Mouse (Mus musculus): ENCODE results near the gene Klhl25. TPM values are rescaled to one million over a fixed set of nuclear protein-coding genes. Genes with fewer than 3 reads are reported as not detected.
"Not testable (repeated sequence)": the region's sequence is repeated elsewhere in the genome, so short reads cannot be mapped to it uniquely, and the experiment has no call there.

Klhl25 gene
- total RNA-seq, 2 experiments from 2014 or later, result 15.6 to 18.9 TPM

DNA sequence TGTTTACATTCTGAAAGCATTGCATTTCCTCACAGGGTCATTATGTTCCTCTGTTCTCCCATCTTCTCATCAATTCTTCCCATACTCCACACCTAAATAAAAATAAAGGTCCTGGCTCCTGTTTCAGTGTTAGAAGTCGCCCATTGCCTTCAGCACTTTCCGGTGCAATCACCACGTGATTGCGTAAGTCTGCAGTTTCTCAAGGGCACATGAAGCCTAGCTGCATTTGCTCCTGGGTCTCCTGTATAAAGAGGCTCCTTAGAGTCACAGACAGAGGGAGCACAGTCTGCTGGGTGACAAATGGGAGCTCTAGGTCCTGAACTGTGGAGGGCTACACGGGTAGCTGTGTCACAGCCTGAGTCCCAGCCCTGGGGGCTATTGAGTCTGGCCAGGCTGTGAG is 24.1 kb downstream of the Klhl25 start:
- DNase-seq (ENCODE audit: low spot score in 2 of 2), result no peak

DNA sequence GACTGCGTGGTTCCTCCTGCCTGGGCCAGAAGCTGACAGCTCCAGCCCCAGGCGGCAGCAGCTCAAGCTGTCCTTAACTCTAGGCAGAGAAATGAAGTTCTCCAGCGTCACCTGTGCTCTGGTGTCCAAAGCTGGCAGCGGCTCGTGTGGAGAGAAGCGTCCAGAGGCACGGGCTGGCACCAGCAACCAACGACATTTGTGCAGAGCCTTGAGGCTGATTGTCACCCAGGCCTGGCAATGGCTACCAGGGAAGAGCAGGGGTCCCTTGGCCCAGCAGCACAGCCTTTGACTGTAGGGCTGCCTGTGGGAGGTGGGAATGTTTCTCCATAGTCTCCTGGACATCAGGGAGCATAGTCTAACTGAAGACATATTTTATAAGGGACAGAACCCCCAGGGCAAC is 24.6 kb downstream of the Klhl25 start:
- peak in 1 of 2 experiments; percentile 18 for DNase-seq (ENCODE audit: low spot score in 2 of 2)

DNA sequence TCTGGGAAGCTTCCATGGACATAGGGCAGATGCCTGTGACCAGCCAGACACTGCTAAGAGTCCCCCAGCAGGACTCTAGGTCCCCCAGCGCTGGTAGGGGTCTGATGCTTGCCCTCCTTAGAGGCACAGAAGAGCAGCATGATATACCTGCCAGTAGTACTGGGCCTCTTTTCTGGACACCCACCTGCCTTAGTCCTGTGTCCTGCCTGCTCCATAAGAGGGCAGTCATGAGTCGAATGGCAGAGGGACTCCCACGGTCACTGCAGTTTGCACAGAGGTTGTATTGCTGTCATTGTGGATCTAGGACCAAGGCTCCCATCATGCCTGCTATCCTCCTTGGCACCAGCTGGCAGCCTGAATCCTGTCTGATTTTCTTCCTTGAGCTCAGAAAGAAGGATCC is 25.1 kb downstream of the Klhl25 start:
- DNase-seq (ENCODE audit: low spot score in 2 of 2), result no peak

DNA sequence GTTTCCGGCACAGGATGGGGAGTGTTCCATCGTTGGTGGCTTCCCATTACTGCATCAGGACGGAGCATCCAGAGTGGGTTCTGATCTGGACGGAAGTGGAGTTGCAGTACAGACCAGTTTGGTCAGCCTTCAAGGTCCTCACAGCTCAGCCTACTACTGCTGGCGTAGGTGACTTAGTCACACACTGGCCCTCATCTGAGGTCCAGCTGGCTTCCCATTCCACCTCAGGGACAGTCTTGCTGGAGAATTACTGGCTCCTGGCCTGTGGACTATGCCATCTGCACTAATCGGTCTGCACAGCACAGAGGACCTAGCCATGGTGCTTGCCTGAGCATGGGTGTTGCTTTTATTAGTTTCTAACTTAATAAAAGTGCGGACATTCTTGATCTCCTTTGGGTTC is 25.6 kb downstream of the Klhl25 start:
- DNase-seq (ENCODE audit: low spot score in 2 of 2), result no peak

DNA sequence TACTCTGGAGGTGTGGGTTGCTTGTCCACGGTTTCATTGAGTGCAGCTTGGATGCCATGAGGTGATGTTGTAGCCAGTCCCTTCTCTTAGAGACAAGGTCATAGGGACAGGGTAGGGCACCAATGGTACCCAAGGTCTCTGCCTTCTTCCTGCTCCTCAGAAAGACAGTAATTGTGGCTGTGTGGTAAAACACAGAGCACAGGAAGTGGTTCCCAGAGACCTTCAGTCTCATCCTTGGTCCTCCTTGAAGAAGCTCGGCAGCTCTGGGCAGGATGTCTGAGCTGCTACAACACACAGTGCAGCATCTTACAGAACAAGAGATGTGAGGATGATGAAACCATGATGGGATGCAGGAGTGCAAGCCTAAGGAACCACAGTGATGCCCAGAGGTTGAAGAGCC is 31.3 kb downstream of the Klhl25 start:
- DNase-seq (ENCODE audit: low spot score in 2 of 2), result not testable (repeated sequence)

DNA sequence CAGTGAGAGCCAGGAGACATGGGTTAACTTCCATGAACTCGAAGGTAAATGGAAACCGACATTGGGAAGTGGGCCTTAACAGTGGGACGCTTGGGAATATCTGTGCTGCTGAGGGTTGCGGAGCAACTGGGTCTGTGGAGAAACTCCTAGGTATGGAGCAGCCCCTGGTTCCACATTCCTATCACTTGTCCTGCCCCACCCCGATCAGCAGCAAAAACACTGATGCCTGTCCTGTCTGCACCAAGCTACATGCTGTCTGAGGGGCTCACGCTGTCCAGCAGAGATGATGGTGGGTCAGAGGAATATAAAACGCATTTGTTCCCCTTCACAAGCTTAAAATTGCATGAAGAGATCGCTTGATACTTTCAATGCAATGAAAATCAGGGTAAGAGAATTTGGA is 32.1 kb downstream of the Klhl25 start:
- no peak for DNase-seq (ENCODE audit: low spot score in 2 of 2)

DNA sequence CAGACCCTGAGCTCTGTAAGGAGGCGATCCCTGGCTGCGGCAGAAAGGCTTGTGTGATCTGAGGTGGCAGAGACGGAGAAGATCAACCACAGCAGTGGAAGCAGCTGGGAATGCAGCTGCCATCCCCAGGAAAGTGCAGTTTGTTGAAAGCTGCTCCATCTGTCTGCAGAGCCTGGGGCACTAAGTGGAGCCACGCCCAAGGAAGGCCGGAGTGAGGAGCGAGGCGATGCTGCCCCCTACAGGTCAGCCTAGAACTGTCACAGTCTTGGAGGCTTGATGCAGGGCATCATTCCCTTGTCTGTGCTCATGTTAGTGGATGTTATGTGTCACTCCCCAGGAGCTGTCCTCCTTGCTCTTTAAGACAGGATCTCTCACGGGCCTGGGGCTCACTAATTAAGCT is 32.5 kb downstream of the Klhl25 start:
- DNase-seq (ENCODE audit: low spot score in 2 of 2), result peak; percentile 91 to 92

DNA sequence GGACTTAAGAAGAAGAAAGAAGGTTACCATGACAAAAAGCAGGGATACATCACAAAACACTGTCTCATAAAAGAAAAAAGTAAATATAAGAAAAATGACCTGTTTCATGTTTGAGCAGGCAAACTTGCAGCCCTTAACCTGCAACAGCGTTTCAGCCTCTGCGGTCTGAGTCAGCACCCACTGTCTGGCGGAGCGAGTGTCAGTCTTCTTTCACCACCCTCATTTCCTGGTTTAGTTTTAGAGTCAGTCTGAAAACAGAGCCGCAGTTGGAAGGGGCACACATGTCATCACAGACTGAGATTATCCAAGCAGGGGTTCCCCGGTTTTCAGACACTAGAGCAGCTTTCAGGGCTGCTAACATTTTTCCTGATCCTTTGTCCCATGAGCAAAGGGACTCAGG is 33.3 kb downstream of the Klhl25 start:
- no peak for DNase-seq (ENCODE audit: low spot score in 2 of 2)

DNA sequence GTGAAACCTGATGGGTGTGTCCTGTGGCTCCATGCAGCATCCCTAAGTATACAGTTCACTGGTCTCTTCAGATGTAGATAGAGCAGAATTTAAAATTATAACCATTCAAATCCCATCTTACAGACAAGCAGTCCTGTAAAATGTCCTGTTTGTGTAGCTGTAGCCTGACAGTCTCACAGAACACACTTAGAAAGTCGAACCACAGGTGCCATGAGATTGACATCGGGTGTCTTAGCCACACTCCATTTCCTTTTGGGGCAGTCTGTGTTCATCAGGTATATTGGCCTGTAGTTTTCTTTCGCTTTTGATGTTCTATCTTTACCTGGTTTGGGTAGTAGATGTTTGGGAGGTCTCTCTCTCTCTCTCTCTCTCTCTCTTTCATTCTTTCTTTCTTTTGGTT is 33.7 kb downstream of the Klhl25 start:
- no peak for DNase-seq (ENCODE audit: low spot score in 2 of 2)

DNA sequence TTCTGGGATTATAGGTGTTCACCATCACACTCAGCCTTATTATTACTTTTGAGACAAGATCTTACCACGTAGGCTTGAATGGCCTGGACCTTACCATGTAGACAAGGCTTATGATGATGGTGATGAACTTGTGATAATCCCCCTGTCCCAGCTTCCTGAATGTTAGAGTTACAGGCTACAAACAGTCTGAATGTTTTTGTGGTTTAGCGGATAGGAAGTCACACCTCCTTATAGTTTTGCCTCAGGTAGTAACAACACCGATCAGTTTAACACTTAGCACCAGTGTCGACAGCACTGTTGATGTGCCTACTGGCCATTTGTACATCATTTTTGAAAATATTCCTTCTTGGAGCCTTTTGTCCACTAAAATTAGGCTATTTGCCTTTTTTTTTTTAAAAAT is 43.4 kb downstream of the Klhl25 start:
- DNase-seq (ENCODE audit: low spot score in 2 of 2), result no peak

DNA sequence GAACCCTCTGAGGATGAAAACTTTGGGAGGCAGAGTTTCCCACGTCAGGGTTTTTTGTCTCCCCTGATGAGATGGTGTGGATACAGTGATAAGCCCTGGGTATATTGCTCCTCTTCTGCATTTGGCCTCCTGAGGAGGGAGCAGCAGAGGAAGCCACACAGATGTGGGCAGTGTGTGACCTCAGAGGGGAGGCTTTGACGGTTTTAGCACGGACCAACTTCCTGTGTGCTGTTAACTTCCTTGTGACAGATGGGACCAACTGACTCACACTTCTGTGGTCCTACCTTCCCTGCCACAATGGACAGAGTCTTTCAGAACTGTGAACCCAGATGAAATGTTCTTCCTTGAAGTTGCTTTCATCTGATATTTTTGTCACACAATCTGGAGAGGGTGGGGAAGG is 44.6 kb downstream of the Klhl25 start:
- no peak for DNase-seq (ENCODE audit: low spot score in 2 of 2)

DNA sequence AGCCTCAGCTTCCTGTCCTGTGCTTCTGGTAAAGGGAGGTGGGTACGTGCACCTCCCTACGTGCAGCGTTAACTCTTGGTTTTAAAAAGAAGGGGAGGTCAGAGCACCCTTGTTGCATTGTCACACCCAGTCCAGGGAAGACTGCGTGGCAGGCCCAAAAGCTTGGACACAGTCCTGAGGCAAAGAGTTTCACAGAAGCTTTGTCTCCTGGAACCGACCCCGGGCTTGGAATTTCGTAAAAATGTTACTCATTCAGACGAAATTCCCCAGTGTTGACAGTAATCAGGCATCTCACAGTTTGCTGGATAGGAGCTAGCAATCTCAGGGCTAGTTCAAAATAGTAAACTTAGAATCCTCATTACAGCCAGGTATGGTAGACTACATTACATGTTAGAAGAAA is 45.6 kb downstream of the Klhl25 start:
- no peak for DNase-seq (ENCODE audit: low spot score in 2 of 2)

DNA sequence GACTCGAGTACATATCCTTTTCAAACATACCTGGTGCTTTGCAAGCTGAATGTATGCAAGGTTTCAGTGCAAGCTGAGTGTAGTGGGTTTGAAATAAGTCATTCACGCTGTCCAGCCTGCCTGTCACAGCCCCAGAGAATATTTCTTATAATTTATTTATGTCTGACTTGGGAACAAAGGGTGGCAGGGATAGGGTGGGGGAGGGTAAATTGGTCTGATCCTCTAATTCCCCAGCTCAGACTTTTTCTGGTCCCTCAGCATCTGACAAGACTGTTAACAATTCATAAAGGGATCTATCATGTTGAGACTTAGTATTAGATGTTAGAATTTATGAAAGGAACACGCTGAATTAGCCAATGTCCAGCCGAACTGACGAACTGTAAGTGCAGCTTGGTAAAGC is 48.9 kb downstream of the Klhl25 start:
- DNase-seq (ENCODE audit: low spot score in 2 of 2), result no peak

DNA sequence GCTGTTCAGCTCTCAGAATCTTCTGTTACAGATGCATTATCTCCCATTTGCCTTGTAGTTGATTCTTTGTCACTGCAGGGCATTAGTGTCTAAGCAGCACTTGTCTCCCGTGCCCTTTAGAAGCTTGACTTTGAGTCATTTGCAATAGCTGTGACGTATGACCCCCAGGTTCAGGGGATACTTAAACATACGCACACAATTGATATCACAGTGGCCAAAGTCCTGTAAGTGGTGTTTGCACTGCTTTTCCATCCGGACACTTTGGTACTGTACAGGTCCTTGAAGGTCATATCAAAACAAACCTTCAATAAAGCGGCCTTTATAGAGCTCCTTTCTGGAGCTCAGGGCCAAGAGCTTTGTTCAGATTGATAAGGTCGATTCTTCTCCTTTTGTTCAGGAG is 51.0 kb downstream of the Klhl25 start:
- DNase-seq (ENCODE audit: low spot score in 2 of 2), result no peak

DNA sequence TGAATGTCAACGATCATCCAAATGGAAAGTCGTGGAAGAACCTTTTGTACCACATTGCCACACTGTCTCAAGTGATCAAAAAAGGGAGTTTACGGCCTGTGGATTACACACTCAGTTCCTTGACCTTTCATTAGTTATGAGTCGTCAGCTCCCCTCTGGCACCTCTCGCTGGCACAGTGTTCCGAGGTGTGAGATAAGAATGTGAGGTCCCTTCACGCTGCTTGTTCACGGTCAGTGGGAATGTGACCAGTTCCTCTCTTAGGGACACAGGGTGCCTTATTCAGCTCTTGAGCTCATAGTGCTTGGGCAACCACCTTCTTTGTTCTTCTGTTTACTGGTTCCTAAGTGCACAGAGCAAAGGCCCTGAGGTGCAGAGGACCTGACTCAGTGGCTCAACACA is 51.4 kb downstream of the Klhl25 start:
- DNase-seq (ENCODE audit: low spot score in 2 of 2), result no peak

DNA sequence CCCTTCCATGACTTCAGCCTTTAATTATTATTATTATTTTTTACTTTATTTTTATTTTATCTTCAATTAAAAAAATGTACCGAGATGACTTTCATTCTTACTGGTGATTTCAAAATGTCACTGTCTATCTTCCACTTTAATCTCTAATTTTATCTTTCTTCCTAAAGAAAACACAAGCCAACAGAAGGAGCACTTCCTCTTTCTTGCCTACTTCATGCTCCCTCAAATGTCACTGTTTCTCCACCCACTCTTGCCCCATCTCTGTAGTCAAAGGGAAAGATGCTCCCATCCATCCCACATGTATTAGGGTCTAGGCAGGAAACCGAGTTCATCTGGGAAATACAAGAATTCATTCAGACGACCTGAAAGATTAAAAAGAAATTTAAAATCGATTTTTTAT is 51.8 kb downstream of the Klhl25 start:
- DNase-seq (ENCODE audit: low spot score in 2 of 2), result no peak

DNA sequence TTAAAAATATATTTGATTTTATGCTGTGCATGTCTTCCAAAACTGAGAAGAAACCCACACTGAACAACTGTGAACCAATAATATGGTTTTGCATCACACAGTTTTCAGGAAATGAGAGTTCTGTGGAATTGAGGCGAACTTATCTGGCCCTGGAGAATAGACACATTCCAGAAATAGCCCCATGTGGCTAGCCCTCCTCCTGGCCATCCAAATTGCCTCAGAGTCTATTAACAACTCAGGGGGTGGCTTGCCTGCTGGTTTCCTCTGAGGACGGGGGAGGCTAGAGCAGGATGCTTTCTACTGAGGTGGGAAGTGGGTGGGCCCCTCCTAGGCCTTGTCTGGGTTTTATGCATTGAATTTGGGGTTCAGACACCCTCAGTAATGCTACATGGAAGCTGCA is 57.0 kb downstream of the Klhl25 start:
- no peak for DNase-seq (ENCODE audit: low spot score in 2 of 2)

DNA sequence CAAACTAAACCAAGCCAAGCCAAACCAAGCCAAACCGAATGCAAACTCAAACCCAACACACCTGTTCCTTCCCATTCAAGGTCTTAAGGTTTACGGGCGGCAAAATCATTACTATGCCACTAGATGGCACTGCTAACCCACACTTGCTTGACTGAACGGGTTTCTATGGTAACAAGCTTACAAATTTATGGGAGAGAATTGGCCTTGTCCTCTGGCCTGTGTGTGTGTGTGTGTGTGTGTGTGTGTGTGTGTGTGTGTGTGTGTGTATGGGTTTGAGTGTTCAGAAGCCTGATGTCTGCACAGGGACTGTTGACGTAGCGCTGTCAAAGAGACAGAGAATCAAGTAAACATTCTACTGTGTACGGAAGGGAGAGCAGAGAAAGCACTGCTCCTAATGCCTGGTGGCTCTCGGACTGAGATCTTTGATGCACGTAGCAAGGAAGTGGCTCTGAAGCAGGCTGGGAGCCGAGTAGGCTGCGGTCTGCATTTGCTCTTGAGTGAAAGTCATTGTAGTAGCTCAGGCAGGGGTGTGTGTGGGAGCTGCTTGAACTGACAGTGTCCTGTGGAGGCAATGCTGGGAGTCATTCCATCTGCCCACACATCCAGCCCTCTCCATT is 62.0 kb downstream of the Klhl25 start:
- DNase-seq (ENCODE audit: low spot score in 2 of 2), result peak; percentile 61 to 69

DNA sequence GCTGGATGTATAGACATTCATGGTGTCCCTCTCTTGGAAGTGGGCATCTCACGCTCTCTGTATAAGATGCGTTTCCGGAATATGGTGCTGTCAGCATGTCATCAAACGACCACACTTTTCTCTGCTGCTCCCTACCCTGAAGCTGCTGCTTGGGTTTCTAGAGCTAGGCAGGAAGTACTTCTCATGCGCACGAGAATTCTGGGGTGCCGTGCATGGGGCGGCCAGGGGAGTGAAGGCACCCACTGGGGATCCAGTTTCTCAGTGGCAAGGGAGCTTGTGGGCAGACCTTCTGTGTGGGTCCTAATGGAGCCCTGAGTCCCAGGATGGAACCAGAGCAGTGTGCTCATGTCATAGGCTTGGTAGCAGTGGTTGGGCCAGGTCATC is 62.5 kb downstream of the Klhl25 start:
- no peak for DNase-seq (ENCODE audit: low spot score in 2 of 2)

DNA sequence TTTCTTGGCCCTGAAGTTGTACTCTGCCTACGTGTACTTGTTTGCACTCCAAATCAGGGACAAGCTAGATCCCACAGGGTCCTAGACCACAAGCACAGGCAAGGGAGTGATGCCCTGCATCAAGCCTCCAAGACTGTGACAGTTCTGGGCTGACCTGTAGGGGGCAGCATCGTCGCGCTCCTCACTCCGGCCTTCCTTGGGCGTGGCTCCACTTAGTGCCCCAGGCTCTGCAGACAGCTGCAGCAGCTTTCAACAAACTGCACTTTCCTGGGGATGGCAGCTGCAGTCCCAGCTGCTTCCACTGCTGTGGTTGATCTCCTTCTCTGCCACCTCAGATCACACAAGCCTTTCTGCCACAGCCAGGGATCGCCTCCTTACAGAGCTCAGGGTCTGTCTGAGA is 65.8 kb downstream of the Klhl25 start:
- DNase-seq (ENCODE audit: low spot score in 2 of 2), result peak; percentile 88 to 89

DNA sequence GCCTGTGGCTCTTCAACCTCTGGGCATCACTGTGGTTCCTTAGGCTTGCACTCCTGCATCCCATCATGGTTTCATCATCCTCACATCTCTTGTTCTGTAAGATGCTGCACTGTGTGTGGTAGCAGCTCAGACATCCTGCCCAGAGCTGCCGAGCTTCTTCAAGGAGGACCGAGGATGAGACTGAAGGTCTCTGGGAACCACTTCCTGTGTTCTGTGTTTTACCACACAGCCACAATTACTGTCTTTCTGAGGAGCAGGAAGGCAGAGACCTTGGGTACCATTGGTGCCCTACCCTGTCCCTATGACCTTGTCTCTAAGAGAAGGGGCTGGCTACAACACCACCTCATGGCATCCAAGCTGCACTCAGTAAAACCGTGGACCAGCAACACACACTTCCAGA is 67.4 kb downstream of the Klhl25 start:
- DNase-seq (ENCODE audit: low spot score in 2 of 2), result not testable (repeated sequence)

DNA sequence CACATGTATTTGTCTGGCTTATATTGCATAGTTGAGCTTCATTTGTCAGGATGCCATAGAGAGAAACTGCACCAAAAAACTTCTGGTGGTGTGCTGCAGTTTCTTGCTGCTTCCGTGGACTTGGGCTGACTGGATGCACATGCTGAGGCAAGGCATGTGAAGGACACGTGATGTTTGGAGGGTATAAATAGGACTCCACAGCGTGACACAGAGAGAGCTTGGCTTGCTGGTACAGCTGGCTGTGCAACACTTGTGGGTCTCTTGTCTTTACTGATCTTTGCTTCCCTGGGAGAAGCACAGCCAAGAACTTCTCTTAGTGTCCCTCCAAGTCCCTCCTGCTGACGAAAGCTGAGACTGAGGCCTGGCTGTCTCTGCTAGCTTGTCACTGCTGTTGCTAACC is 69.6 kb downstream of the Klhl25 start:
- no peak for DNase-seq (ENCODE audit: low spot score in 2 of 2)

DNA sequence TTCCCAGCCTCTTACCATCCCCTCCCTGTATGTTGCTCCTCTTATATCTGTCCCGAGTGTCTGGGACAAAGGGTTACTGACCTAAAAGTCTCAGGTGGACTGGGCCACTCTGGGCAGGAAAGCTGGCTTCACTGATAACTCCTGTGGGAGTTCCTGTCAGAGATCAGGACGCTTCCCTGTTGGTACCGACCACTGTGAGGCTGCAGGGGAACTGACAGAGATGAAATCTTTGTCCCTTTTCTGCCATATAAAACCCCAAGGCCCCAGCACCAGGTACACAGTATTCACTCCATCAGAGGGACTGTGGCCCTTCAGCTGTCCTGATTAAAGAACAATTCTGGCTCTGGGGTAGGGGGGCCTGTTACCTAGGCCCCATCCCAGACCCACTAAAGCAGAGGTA is 71.6 kb downstream of the Klhl25 start:
- DNase-seq (ENCODE audit: low spot score in 2 of 2), result not testable (repeated sequence)

All from layer of hippocampus, postnatal 10 days (tissue).